Mouse (Mus musculus) midbrain, embryonic 13.5 days (tissue): Measurements from ENCODE around the gene Lefty1. TPM values are rescaled to one million over a fixed set of nuclear protein-coding genes. Genes with fewer than 3 reads are reported as not detected.

Experiments used
- ATAC-seq: fragments of 200-750 bp; cut with Nextera tagmentation; 2 replicates; pipeline ENCODE4 v1.8.0; 2017; ENCODE audit warnings: mild to moderate bottlenecking, moderate TSS enrichment, moderate library complexity
- H3K27ac ChIP-seq: fragments of 300-500 bp; sonication (generic); 2 replicates; pipeline ENCODE4 v1.5.1; 2015; ENCODE audit warnings: inconsistent platforms, mild to moderate bottlenecking, moderate library complexity
- H3K27me3 ChIP-seq: fragments of 300-500 bp; sonication (generic); 2 replicates; pipeline ENCODE4 v1.6.1; 2015; ENCODE audit warnings: mild to moderate bottlenecking, inconsistent platforms
- H3K36me3 ChIP-seq: fragments of 300-500 bp; sonication (generic); 2 replicates; pipeline ENCODE4 v1.6.1; 2015; ENCODE audit warnings: mild to moderate bottlenecking, inconsistent platforms
- H3K4me1 ChIP-seq: fragments of 300-500 bp; sonication (generic); replicated peaks from 2 replicates; pipeline ENCODE4 v1.6.1; 2015; ENCODE audit warnings: inconsistent platforms
- H3K4me2 ChIP-seq: fragments of 300-500 bp; sonication (generic); replicated peaks from 2 replicates; pipeline ENCODE4 v1.6.1; 2015; ENCODE audit warnings: moderate library complexity, mild to moderate bottlenecking, inconsistent platforms
- H3K4me3 ChIP-seq: fragments of 300-500 bp; sonication (generic); replicated peaks from 2 replicates; pipeline ENCODE4 v1.5.1; 2015; ENCODE audit warnings: mild to moderate bottlenecking, inconsistent platforms
- H3K9ac ChIP-seq: fragments of 300-500 bp; sonication (generic); replicated peaks from 2 replicates; pipeline ENCODE4 v1.6.1; 2015; ENCODE audit warnings: mild to moderate bottlenecking, inconsistent platforms
- H3K9me3 ChIP-seq: fragments of 300-500 bp; sonication (generic); 2 replicates; pipeline ENCODE4 v1.6.1; 2016; ENCODE audit warnings: mild to moderate bottlenecking, inconsistent platforms
- WGBS: fragments of 180-500 bp; shearing (Covaris S2); methylation state at CpG from one replicate; pipeline ENCODE4 v1.1.7; 2015; 5-methylcytosine and 5-hydroxymethylcytosine counted together
- polyA plus RNA-seq: library from polyadenylated mRNA; unstranded; fragments of >200 nt; fragmentation: Nextera tagmentation; extraction: Ambion mirVana; gene quantifications from 2 replicates; pipeline ENCODE4 v1.2.1, GENCODE M21; 2015

Gene Lefty1
- polyA plus RNA-seq, 1 experiment from 2014 or later = not detected

GRCm38 (mm10) chr1:180905307-180905706, 29.5 kb upstream of the Lefty1 start:
- no peak overlapping the region for H3K27ac ChIP-seq
- ATAC-seq = no peak
- no peaks in the 10 kb centered on the region for H3K27me3 ChIP-seq
- peak overlapping the region; percentile 89 for H3K9ac ChIP-seq
- no peaks in the 10 kb centered on the region for H3K9me3 ChIP-seq
- H3K4me3 ChIP-seq = peak overlapping the region; percentile 83
- H3K36me3 ChIP-seq = peaks cover 34% of the 10 kb centered on the region
- 66% methylated on average over 6 of the region's 6 CpGs for WGBS
- peak overlapping the region; percentile 91 for H3K4me2 ChIP-seq
- H3K4me1 ChIP-seq = peaks cover 24% of the 10 kb centered on the region

GRCm38 (mm10) chr1:180905876-180906275, 28.9 kb upstream of the Lefty1 start:
- H3K27ac ChIP-seq = no peak overlapping the region
- H3K4me3 ChIP-seq = peak overlapping the region; percentile 83; the same call in 1 of the 2 replicates
- 96% methylated on average over 17 of the region's 17 CpGs for WGBS
- peaks cover 24% of the 10 kb centered on the region for H3K4me1 ChIP-seq
- H3K9ac ChIP-seq = peak overlapping the region; percentile 89
- H3K4me2 ChIP-seq = peak overlapping the region; percentile 91
- no peak for ATAC-seq
- no peaks in the 10 kb centered on the region for H3K27me3 ChIP-seq
- H3K36me3 ChIP-seq = peaks cover 34% of the 10 kb centered on the region
- no peaks in the 10 kb centered on the region for H3K9me3 ChIP-seq

DNA sequence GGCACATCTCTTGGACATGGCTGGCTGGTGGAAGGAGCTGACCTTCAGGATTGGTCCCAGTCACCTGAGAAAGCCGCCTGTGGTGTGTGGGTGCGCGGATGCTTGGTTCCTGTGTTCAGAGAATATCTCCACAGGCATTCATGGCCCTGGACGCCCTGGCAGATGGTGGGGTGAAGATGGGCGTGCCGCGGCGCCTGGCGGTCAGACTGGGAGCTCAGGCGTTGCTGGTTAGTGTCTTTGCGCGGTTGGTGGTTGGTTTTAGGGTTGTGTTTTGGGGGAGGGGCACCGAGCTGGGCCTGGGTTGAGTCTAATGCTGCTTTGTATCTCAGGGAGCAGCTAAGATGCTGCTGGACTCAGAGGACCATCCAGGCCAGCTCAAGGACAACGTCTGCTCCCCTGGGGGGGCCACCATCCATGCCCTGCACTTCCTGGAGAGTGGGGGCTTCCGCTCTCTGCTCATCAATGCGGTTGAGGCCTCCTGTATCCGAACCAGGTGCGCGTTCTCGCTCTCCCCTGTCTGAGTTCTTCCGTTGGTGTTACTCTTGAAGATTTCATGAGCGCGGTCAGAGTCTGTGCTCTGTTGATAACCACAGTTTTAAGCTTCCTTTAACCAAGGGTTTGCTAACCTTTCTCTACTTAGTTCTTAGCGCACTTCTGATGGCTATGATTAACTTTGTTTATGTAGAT, 28.2 kb upstream of the Lefty1 start:
- Histone ChIP-seq H3K4me3 (no peak overlapping the region), H3K4me1 (peaks cover 24% of the 10 kb centered on the region), H3K4me2 (peak overlapping the region; percentile 91; the same call in 1 of the 2 replicates), H3K9ac (no peak overlapping the region), H3K27ac (no peak overlapping the region), H3K9me3 (no peaks in the 10 kb centered on the region), H3K27me3 (no peaks in the 10 kb centered on the region), H3K36me3 (peaks cover 34% of the 10 kb centered on the region)
- 91% methylated on average over 24 of the region's 24 CpGs for WGBS
- ATAC-seq = no peak

- peaks cover 30% of the 10 kb centered on the region for H3K36me3 ChIP-seq
- WGBS = 52% methylated on average over 8 of the region's 8 CpGs
- H3K9ac ChIP-seq = no peak overlapping the region
- no peaks in the 10 kb centered on the region for H3K9me3 ChIP-seq
- no peak overlapping the region for H3K4me3 ChIP-seq
- H3K27me3 ChIP-seq = no peaks in the 10 kb centered on the region
- no peak overlapping the region for H3K4me2 ChIP-seq
- H3K27ac ChIP-seq = no peak overlapping the region
- H3K4me1 ChIP-seq = peaks cover 5% of the 10 kb centered on the region
- ATAC-seq = no peak
Observed at GRCm38 (mm10) chr1:180911138-180911537, 23.7 kb upstream of the Lefty1 start.

DNA sequence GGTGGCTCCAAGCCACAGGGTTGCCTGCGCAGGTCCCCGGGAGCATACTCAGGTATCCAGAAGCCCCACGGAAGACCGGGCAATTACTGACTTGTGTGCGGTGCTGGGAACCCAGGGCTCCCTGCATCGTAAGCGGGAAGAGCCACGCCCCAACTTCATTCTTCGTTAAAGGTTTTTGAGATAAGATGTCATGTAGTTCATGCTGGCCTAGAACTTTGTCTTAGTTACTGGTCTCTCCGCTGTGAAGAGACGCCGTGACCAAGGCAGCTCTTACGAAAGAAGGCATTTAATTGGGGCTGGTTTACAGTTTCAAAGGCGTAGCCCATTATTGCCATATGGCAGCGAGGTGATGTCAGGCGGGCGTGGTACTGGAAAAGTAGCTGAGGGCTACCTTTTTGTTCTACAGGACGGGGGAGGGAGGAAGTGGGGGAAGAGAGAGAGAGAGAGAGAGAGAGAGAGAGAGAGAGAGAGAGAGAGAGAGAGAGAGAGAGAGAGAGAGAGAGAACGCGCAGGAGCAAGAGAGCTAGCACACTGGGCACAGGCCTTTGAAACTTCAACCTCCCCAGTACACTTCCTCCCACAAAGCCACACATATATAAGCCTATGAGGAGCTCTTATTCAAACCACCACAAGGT, 23.1 kb upstream of the Lefty1 start:
- WGBS = 72% methylated on average over 20 of the region's 20 CpGs

GRCm38 (mm10) chr1:180912792-180913191, 22.0 kb upstream of the Lefty1 start:
- Histone ChIP-seq H3K4me1 (no peaks in the 10 kb centered on the region), H3K27me3 (no peaks in the 10 kb centered on the region), H3K36me3 (peaks cover 13% of the 10 kb centered on the region), H3K9me3 (no peaks in the 10 kb centered on the region), H3K4me3 (no peak overlapping the region), H3K4me2 (no peak overlapping the region), H3K27ac (no peak overlapping the region), H3K9ac (no peak overlapping the region)
- WGBS = 83% methylated on average over 5 of the region's 5 CpGs
- no peak for ATAC-seq

More for the DNA sequence above, 23.1 kb upstream of the Lefty1 start:
- no peak for ATAC-seq
- H3K27me3 ChIP-seq = no peaks in the 10 kb centered on the region
- H3K36me3 ChIP-seq = peaks cover 24% of the 10 kb centered on the region
- no peak overlapping the region for H3K4me3 ChIP-seq
- H3K4me1 ChIP-seq = no peaks in the 10 kb centered on the region
- H3K27ac ChIP-seq = no peak overlapping the region
- H3K9ac ChIP-seq = no peak overlapping the region
- H3K4me2 ChIP-seq = no peak overlapping the region
- H3K9me3 ChIP-seq = no peaks in the 10 kb centered on the region

GRCm38 (mm10) chr1:180913797-180914196, 21.0 kb upstream of the Lefty1 start:
- 79% methylated on average over 4 of the region's 4 CpGs for WGBS
- ATAC-seq = no peak

DNA sequence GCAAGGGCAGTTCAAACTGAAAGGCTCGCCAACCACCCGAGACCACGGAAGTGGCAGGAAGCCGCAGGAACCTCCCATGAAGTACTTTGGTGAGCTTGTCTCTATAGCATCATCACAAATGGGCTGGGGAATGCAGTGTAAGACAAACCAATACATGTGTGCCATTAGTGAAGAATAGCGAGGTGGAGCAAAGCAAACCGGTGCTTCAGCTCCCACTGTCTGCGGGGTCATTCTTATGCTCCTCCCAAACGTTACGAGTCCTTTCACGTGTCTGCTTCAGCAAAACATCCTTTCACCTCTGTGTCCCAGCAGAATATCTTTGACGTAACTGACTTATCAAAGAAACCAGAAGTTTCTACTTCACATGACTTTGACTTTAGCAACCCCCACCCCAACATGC, 18.4 kb upstream of the Lefty1 start:
- H3K9ac ChIP-seq = no peak overlapping the region
- H3K36me3 ChIP-seq = no peaks in the 10 kb centered on the region
- ATAC-seq = no peak
- no peak overlapping the region for H3K4me2 ChIP-seq
- no peak overlapping the region for H3K4me3 ChIP-seq
- 90% methylated on average over 11 of the region's 11 CpGs for WGBS
- H3K4me1 ChIP-seq = no peaks in the 10 kb centered on the region
- no peak overlapping the region for H3K27ac ChIP-seq
- no peaks in the 10 kb centered on the region for H3K9me3 ChIP-seq
- H3K27me3 ChIP-seq = no peaks in the 10 kb centered on the region

More at GRCm38 (mm10) chr1:180913797-180914196, 21.0 kb upstream of the Lefty1 start:
- no peaks in the 10 kb centered on the region for H3K9me3 ChIP-seq
- no peak overlapping the region for H3K4me2 ChIP-seq
- H3K36me3 ChIP-seq = peaks cover 3% of the 10 kb centered on the region
- no peak overlapping the region for H3K9ac ChIP-seq
- H3K27me3 ChIP-seq = no peaks in the 10 kb centered on the region
- no peak overlapping the region for H3K4me3 ChIP-seq
- no peak overlapping the region for H3K27ac ChIP-seq
- H3K4me1 ChIP-seq = no peaks in the 10 kb centered on the region

DNA sequence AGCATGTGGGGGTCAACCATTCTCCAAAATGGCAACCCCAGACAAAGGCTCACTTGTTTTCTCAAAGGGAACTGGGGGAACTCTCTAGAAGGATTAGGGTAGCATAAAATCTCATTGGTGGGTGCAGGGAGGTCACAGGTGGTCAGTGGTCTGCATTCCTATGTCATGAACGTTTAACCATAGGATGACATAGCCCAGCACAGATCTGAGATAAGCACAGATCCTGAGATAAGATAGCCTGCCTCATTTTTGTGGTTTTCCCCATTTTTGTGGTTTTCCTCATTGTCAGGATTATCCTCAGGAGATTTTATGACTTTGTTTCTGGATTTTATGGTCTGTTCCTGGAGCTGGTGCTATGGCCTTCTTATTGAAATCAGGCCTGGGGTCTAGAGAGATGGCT, 17.8 kb upstream of the Lefty1 start:
- H3K9ac ChIP-seq = no peak overlapping the region
- no peaks in the 10 kb centered on the region for H3K27me3 ChIP-seq
- H3K27ac ChIP-seq = no peak overlapping the region
- no peak overlapping the region for H3K4me2 ChIP-seq
- WGBS = 70% methylated on average over 1 of the region's 1 CpGs
- no peak overlapping the region for H3K4me3 ChIP-seq
- H3K9me3 ChIP-seq = no peaks in the 10 kb centered on the region
- no peaks in the 10 kb centered on the region for H3K4me1 ChIP-seq
- ATAC-seq = no peak
- H3K36me3 ChIP-seq = no peaks in the 10 kb centered on the region

DNA sequence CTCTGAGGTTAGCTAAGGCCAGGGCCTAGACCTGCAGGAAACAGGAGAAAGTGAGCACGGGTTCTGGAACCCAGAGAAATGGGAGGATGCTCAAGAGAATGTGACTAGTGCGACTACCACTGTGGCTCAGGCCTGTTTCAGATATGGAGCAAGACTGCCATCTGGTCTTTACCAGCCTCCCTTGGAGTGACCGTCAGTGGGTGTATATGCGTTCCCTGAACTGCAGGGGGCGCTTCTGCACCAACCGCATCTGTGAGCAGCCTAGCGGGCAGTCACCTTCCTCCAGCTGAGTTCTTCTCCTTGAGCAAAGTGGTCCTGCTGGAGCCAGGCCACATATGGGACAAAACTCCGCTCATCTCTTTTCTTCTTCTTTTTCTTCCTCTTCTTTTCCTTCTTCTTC, 15.1 kb upstream of the Lefty1 start:
- H3K27ac ChIP-seq = no peak overlapping the region
- H3K9me3 ChIP-seq = no peaks in the 10 kb centered on the region
- H3K36me3 ChIP-seq = no peaks in the 10 kb centered on the region
- 24% methylated on average over 8 of the region's 8 CpGs for WGBS
- H3K4me3 ChIP-seq = no peak overlapping the region
- H3K4me2 ChIP-seq = no peak overlapping the region
- no peak overlapping the region for H3K9ac ChIP-seq
- H3K4me1 ChIP-seq = no peaks in the 10 kb centered on the region
- ATAC-seq = no peak
- no peaks in the 10 kb centered on the region for H3K27me3 ChIP-seq

DNA sequence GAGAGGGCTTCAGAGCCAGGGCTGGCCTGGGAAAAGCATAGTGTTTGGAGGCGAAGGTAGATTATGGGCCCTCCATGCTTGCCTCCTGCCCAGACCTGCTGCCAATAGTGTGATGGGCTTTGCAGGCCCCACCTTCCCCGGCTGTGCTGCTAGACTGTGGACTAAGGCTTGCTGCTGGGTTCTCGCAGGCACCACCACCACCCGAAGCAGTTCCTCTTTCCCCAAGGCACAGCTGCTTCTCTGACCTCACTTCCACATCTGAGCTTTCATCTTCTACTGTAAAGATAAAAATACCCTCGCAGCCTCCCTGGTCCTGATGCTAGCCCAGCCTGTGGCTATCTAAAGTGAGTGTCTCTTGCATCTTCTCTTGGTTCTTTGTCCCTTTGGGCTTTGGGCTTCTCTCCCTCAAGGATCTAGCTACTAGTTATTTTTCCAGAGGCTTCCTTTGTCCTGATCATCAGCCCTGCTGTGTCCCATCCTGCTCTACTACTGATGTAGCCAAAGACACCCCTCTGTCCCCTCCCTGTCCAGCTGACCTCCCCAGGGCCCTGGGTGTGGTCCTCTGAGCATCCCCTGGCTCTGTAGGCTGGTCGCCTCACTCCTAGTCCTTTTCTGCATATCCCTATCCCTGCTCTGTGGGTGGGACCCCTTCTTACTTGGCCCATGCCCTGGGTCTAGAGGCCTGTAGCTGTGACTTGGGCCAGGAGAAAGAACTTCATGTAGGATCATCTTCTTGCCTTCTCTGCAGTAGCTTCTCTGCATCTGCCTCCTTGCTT, 12.4 kb upstream of the Lefty1 start:
- H3K4me1 ChIP-seq = no peaks in the 10 kb centered on the region
- H3K4me2 ChIP-seq = no peak overlapping the region
- H3K9me3 ChIP-seq = no peaks in the 10 kb centered on the region
- no peaks in the 10 kb centered on the region for H3K27me3 ChIP-seq
- no peaks in the 10 kb centered on the region for H3K36me3 ChIP-seq
- H3K9ac ChIP-seq = no peak overlapping the region
- ATAC-seq = no peak
- H3K4me3 ChIP-seq = no peak overlapping the region
- H3K27ac ChIP-seq = no peak overlapping the region
- WGBS = 83% methylated on average over 6 of the region's 6 CpGs

DNA sequence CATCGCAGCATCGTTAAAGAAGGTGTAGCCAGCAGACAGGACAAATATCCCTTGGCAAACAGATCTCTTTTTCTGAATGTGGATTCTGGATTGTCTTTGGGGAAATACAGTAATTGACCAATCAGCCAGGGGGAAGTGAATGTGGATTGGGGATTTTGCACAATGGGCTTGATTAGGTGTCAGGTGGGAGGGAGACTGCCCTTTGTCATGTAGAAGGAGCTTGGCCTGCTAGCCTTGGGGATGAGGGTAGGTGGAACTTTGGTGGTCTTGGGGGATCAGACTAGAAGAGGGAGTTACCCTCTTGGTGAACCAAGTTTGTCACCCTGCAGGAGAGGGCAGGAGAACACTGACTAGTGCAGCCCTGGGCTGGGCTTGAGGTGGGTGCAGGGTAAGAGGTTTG, 10.1 kb upstream of the Lefty1 start:
- H3K4me2 ChIP-seq = no peak overlapping the region
- no peaks in the 10 kb centered on the region for H3K27me3 ChIP-seq
- H3K36me3 ChIP-seq = no peaks in the 10 kb centered on the region
- H3K4me3 ChIP-seq = no peak overlapping the region
- no peak for ATAC-seq
- H3K9ac ChIP-seq = no peak overlapping the region
- H3K4me1 ChIP-seq = no peaks in the 10 kb centered on the region
- no peak overlapping the region for H3K27ac ChIP-seq
- no peaks in the 10 kb centered on the region for H3K9me3 ChIP-seq
- 35% methylated on average over 2 of the region's 2 CpGs for WGBS
